Mouse (Mus musculus): ENCODE measurements at regions not wholly inside any gene's neighbourhood (a gene's known extent, or its start where the extent isn't known, plus 50 kb on each side); places are given as distances from the start of the nearest gene placed in this dataset.

DNA sequence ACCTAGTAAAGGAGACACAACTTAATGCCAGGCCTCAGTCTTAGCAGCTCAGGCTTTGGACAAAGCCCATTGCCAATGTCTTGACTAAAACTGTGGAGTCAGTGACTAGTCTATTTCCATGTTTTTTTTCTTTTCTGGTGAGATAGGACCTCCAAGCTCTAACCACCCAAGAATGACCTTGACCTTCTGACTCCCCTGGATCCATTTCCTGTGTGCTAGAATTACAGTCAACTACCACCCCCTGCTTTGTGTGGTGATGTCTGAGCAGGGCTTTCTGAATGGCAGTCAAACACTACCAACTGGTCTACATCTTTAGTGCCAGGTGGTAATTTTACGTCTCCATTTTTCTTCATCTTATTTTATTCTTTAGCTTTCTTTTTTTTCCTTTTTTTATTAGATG lies 51.3 kb upstream of the Rnf138rt1 start:
- no peak for TF ChIP-seq POLR2A (IDR thresholded peaks at IDR 0.05; ENCODE audit: borderline replicate concordance, extremely low read depth, insufficient read depth, insufficient read length, poor library complexity, severe bottlenecking)
- TF ChIP-seq CTCF (IDR thresholded peaks at IDR 0.05; ENCODE audit: borderline replicate concordance, extremely low read depth, insufficient read depth, insufficient read length), result no peak
- no peak for DNase-seq (ENCODE audit: low read depth)

DNA sequence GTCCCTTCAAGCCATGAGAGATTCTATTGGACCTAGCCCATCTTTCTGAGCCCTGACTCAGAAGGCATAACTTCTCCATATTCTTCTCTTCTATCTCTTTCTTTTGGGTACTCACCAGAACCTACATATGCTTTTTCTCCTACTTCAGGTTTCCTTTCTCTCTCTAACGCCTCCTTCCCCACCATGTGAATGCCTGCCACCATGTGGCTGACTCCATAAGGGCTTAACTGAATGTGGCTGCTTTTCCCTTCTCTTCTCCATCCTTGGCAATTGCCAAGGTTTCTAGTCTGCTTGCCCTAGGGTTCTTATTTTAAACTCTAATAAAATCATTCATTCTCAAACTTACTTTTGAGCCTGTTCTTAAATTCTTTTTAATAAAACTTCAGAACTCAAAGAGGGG lies 53.7 kb upstream of the Rnf138rt1 start:
- DNase-seq (ENCODE audit: low read depth), result peak; percentile 19
- TF ChIP-seq POLR2A (IDR thresholded peaks at IDR 0.05; ENCODE audit: borderline replicate concordance, extremely low read depth, insufficient read depth, insufficient read length, poor library complexity, severe bottlenecking) (no peak), CTCF (IDR thresholded peaks at IDR 0.05; ENCODE audit: borderline replicate concordance, extremely low read depth, insufficient read depth, insufficient read length) (peak; percentile 14; the same call in 1 of the 2 replicates)

DNA sequence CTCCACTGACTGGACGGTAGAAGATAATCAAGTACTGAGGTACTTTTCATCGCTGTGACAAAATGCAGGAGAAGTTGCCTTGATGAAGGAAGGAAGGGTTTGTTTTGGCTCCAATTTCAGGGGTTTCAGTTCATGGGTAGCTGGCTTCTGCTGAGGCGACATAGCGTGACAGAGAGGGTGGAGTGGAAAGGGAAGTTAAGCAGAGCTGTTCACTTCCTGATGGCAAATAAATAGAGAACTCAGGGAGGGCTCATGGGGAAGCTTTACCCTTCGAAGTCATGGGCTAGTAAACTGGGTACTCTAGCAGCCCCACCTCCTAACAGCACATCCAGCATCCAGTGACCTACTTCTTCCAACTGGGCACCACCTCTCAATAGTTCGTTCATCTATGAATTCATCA lies 61.2 kb upstream of the Rnf138rt1 start:
- DNase-seq (ENCODE audit: low read depth), result no peak
- TF ChIP-seq CTCF (IDR thresholded peaks at IDR 0.05; ENCODE audit: borderline replicate concordance, extremely low read depth, insufficient read depth, insufficient read length) (no peak), POLR2A (IDR thresholded peaks at IDR 0.05; ENCODE audit: borderline replicate concordance, extremely low read depth, insufficient read depth, insufficient read length, poor library complexity, severe bottlenecking) (no peak)

DNA sequence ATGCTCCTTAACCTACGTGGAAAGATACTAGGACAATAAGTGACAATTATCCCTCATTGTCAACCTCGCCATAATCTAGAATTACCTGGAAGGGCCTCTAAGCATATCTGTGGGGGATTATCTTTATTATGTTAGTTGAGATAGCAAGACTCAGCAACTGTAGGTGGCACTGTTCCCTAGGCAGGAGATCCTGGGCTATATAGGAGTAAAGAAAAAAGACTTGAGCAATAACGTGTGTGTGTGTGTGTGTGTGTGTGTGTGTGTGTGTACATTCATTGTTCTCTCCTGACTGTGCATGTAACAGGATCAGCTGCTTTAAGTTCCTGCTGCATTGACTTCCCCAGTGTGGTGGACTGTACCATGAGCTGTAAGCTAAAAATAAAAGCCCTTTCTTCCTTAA lies 66.3 kb upstream of the Rnf138rt1 start:
- DNase-seq (ENCODE audit: low read depth), result peak; percentile 31

DNA sequence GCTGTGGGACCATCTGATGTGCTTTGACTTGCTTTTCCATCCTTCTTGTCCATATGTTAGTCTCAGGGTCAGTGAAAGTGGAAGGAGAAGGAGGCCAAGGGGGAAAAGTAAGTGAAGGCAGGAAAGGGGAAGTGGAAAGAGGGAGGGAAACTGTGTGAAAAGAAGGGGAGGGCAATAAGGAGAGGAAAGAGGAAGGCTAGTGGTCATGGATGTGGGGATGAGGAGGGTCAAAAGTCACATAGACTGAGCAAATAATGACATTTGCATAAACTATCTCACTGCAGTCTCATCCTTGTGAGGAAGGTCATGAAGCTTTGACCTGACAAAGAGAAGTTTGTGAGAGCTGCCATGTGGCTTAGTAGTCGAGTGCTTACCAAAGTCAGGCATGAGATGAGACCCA lies 63.4 kb upstream of the Ap1s2 start:
- no peak for DNase-seq (ENCODE audit: low read depth)

More for the DNA sequence above, 66.3 kb upstream of the Rnf138rt1 start:
- TF ChIP-seq CTCF (IDR thresholded peaks at IDR 0.05; ENCODE audit: borderline replicate concordance, extremely low read depth, insufficient read depth, insufficient read length), result no peak
- TF ChIP-seq POLR2A (IDR thresholded peaks at IDR 0.05; ENCODE audit: borderline replicate concordance, extremely low read depth, insufficient read depth, insufficient read length, poor library complexity, severe bottlenecking), result no peak

DNA sequence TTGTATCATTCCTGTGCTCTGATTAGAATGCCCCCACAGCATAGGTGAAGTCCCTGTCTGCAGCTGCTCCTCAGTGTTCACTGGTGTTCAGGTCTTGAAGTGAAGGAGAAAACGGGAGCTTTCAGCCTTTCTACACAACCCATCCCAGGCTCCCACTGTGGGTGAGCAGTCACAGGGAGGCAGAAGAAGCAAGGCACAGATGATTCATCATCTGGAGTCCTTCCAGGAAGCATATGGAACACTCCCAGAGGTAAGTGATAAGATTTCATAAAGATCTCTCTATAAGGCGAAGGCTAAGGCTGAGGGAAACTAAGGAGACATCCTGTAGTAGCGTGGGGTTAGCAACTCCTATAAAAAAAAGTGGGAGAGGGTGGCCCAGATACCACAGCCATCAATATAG lies 61.9 kb upstream of the Ap1s2 start:
- TF ChIP-seq POLR2A (IDR thresholded peaks at IDR 0.05; ENCODE audit: borderline replicate concordance, extremely low read depth, insufficient read depth, insufficient read length, poor library complexity, severe bottlenecking) (no peak), CTCF (IDR thresholded peaks at IDR 0.05; ENCODE audit: borderline replicate concordance, extremely low read depth, insufficient read depth, insufficient read length) (no peak)

More for the DNA sequence above, 63.4 kb upstream of the Ap1s2 start:
- TF ChIP-seq CTCF (IDR thresholded peaks at IDR 0.05; ENCODE audit: borderline replicate concordance, extremely low read depth, insufficient read depth, insufficient read length), result no peak
- no peak for TF ChIP-seq POLR2A (IDR thresholded peaks at IDR 0.05; ENCODE audit: borderline replicate concordance, extremely low read depth, insufficient read depth, insufficient read length, poor library complexity, severe bottlenecking)

DNA sequence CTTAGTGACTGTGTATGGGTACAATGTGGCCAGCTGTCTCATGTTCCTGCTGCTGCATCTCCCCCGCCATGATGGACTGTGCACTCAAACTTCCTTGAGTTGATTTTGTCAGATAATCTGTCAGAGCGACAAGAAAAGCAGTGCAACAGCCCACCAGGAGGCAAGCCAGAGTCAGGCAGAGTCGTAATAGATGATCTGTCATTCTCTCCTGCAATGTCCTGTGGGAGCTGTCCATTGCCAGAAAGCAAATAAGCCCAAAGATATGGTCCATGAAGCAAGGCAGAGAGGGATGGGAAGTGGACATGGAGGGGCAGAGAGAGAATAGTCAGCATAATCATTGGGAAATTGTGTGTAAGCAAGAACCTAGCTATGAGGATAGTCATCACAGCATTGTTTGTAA lies 61.2 kb upstream of the Ap1s2 start:
- DNase-seq (ENCODE audit: low read depth), result no peak

More for the DNA sequence above, 61.9 kb upstream of the Ap1s2 start:
- DNase-seq (ENCODE audit: low read depth), result no peak

DNA sequence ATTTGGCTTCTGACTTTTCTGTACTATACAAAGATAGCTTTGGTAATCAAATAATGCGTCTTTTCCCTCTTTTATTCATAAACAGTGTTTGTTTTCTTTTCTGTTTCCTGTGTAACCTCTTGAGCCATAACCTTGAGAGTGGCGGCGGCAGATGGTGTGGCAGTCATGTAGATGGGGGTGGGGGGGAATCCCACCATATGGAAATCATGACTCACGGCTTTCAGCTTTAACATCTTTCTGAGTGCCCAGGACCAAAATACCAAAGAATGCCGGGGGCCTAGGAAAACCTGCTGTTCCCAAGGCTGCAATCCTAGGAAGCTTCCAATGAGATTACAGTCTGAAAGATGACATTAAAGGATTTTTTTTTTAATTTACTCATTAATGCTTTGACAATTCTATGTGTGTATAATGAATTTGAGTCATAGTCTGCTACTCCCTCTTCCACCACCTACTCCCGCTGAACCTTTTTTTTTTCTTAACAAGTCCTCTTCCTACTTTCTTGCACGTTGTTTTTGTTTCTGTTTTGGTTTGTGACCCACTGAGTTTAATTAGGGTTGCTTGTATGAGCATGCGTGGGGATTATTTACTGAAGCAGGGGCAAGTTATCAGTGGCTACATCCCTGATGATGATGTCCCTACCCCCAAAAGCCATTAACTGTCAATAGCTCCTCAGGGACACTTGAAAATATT lies 60.2 kb upstream of the Ap1s2 start:
- TF ChIP-seq CTCF (IDR thresholded peaks at IDR 0.05; ENCODE audit: borderline replicate concordance, extremely low read depth, insufficient read depth, insufficient read length), result no peak
- TF ChIP-seq POLR2A (IDR thresholded peaks at IDR 0.05; ENCODE audit: borderline replicate concordance, extremely low read depth, insufficient read depth, insufficient read length, poor library complexity, severe bottlenecking), result no peak
- peak; percentile 51 for DNase-seq (ENCODE audit: low read depth)

More for the DNA sequence above, 61.2 kb upstream of the Ap1s2 start:
- TF ChIP-seq CTCF (IDR thresholded peaks at IDR 0.05; ENCODE audit: borderline replicate concordance, extremely low read depth, insufficient read depth, insufficient read length), result no peak
- TF ChIP-seq POLR2A (IDR thresholded peaks at IDR 0.05; ENCODE audit: borderline replicate concordance, extremely low read depth, insufficient read depth, insufficient read length, poor library complexity, severe bottlenecking), result no peak

DNA sequence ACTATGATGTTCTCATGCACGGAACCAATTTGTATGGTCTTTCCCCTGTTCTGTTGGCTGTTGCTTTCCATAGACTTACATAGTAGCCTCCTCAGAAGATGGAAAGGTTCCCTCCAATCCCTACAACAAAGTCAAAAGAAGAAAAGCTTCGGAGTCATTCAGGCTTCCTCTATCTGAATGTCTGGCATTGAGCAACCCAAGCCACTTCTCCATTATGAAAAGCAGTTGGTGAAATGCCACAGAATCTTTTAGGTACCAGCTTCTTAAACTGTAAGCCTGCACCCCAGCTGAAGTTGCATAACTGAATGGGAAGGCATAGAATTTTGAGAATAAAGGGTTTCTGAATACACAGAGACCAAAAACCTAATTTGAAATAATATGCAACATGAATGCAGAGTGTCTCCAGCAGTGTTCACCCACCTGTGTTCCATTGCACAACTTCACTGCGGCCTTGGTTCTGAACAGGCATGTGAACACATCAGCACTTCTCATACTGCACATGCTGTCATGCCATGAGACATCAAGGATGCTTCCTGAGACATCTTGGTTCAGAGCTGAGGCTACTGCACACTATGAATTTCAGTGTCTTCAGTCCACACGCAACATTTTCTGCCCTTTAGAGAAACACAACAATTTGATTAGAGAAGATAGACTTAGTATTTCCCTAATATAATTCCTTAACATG lies 57.8 kb upstream of the Ap1s2 start:
- TF ChIP-seq CTCF (IDR thresholded peaks at IDR 0.05; ENCODE audit: borderline replicate concordance, extremely low read depth, insufficient read depth, insufficient read length), result no peak
- TF ChIP-seq POLR2A (IDR thresholded peaks at IDR 0.05; ENCODE audit: borderline replicate concordance, extremely low read depth, insufficient read depth, insufficient read length, poor library complexity, severe bottlenecking), result no peak
- DNase-seq (ENCODE audit: low read depth), result no peak

DNA sequence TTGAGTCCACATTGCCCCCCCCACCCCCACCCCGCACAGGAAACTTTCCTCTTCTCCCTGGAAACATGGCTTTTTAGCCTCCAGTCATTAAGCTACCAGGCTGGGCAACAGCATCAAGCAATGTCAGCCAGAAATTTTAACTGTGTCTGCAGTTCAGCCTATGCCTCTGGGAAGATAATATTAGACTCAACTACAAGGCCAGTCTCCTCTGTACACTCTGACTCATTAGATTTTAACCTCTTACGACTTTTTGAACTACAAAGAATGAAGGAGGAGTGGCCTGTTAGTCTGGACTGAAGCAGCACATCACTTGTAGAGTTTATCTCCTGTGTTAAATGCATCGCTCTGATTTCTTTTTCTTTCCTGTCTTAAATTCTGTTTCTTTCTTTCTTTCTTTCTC lies 50.3 kb upstream of the Ap1s2 start:
- TF ChIP-seq CTCF (IDR thresholded peaks at IDR 0.05; ENCODE audit: borderline replicate concordance, extremely low read depth, insufficient read depth, insufficient read length) (no peak), POLR2A (IDR thresholded peaks at IDR 0.05; ENCODE audit: borderline replicate concordance, extremely low read depth, insufficient read depth, insufficient read length, poor library complexity, severe bottlenecking) (no peak)
- no peak for DNase-seq (ENCODE audit: low read depth)

Data from brain, embryonic 14.5 days (tissue).